Mouse (Mus musculus): ENCODE results near the gene Pde10a.

Pde10a gene

DNA sequence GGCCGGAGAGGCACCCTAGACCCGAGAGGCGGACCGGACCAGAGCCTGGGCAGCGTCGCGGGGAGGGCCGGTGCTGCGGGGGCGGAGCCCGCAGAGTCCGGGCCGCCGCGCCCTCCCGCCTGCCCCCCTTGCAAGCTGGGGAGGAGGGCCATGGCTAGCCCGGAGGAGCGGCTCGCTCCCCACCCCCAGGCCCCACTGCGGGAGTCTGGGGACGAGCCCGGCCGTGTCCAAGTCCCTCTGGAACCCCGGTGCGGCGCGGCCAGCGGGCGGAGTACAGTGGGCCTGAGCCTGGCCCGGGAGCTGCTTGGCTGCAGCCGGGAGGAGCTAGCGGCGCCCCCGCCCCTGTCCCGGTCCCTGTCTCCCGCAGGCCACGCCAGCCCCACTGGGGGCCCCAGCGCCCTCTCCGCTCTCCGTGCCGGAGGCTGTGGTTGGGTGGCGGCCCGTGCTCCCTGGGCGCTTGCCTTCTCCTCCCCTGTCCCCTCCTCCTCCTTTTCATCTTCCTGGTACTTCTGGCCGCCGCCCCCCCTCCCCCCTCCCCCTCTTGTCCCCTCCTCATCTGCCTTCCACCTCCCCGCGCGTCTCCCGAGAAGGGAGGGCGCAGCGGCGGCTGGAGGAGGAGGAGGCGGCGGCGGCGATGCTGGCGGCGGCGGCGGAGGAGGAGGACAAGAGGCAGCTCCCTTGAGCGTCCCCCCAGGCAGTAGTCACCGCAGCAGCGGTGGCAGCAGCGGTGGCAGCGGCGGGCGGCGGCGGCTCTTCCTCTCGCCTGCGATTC, 276.1 kb downstream of the Pde10a start:
- peak; percentile 47 for DNase-seq (ENCODE audit: low spot score)

GRCm38 (mm10) chr17:8801855-8802104, 276.6 kb downstream of the Pde10a start:
- DNase-seq (ENCODE audit: low spot score) = no peak

DNA sequence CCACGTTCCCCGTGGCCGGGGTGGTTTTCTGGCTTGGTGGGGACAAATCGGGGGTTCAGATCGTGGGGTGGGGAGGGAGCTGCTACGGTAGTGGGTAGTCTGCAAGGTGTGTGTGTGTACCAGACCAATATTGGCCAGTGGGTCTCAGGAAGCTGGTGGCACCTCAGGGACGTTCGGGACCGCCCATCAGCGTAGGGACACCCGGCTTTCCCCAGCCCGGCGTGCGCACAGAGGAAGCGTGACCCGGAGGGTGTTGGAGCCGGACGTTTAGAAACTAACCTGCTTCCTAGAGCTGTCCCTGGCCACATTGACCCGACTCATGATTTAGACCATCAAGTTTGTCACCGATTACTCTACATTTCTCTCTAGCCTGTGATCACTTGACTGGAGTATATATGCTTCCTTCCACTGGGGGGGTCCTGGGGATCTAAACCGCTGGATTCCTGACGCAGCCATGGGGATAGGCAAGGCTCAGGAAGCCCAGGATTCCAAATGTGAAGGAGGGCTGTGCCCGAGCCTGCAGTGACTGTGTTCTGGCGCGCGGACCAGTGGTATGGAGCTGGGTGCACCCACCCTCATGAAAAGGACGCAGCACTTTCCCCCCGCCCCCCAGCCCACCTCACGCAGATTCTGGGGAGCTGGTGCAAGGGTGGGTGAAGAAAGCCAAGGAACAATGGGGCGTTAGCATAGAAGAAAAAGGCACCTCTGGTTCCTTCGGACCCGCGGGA, 277.2 kb downstream of the Pde10a start:
- DNase-seq (ENCODE audit: low spot score) = no peak

- no peak for DNase-seq (ENCODE audit: low spot score)
Measured at GRCm38 (mm10) chr17:8802889-8803799, 278.0 kb downstream of the Pde10a start.

DNA sequence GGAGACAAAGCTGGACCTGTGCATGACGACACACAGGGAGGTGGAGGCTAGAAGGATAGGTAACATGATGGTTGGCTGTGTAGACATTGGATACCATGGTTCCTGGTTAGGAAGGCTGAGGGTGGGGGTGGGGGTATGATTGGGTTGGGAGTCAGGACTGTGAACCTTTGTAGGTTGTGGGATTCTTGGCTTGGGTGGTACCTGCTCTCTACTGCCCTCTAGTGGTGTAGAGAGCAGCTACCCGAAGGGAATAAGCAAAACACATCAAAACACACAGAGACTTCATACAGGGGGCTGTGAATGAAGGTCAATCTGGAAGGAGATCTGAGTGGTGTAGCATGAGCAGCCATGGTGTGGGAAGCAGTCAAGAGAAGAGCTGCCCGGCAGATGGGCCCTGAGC, 282.2 kb downstream of the Pde10a start:
- DNase-seq (ENCODE audit: low spot score) = no peak

DNA sequence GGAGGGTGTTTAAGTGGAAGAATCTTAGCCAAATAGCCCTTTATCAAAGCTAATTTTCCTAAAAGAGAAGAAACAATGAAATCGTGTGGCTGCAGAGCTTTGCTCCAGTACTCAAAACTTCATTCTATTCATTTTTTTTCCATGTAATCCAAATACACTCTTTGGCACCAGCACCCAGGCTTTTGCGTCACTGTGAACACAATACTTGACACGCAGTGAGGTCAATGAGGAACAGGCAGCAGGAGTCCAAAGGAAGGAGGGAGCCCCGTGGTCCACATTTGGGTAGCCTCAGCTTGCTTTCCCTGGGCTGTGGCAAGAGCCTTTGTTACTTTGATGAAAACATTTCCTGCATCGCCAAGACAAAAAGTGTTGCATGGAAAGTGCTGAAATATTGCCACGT, 284.6 kb downstream of the Pde10a start:
- no peak for DNase-seq (ENCODE audit: low spot score)

DNA sequence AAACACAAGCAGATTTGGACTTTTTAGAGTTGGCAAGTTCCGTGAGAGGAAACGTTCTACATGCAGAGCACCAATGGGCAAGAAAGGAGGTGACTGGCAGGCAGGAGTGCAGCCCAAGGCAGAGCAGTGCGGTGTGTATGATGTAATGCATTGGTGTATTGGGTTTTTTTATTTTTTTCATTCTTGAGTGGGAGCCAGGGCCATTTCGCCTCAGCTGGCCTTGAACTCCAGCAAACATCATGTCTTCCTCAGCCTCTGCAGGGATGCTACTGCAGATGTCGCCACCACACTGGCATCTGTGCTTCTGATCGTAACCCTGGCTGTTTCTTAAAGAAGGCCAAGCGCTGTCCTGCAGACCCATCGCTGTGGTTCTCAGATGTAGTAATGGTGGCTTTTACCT, 285.0 kb downstream of the Pde10a start:
- no peak for DNase-seq (ENCODE audit: low spot score)

DNA sequence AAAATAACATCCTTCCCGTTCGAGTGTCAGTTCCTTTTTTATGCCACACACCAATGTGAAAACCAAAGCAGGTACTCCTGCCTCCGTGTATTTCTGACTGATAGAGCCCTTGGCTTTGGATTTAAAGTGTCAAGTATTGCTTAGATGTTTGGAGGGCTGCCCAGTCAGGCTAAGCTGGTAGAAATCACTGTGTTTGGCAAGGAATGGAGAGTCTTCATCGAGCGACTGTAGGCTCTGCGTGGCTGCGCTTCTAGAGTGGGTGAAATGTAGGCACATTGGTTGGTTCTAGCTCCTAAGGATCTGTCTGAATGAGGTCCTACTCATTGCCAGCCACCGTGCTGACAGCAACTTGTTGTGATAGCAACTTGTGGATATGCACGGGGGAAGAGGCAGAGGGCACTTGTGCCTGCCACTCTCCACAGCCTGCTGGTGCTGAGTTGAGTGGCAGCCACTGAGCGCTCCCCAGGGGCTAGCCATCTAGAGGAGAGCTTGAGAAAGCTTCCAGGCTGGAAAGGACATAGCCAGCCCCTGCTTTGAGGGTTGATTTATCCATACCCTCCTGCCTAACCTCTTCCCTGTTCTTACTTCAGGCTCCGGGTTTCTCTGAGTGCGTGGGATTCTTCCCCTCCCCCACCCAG, 287.2 kb downstream of the Pde10a start:
- no peak for DNase-seq (ENCODE audit: low spot score)

DNA sequence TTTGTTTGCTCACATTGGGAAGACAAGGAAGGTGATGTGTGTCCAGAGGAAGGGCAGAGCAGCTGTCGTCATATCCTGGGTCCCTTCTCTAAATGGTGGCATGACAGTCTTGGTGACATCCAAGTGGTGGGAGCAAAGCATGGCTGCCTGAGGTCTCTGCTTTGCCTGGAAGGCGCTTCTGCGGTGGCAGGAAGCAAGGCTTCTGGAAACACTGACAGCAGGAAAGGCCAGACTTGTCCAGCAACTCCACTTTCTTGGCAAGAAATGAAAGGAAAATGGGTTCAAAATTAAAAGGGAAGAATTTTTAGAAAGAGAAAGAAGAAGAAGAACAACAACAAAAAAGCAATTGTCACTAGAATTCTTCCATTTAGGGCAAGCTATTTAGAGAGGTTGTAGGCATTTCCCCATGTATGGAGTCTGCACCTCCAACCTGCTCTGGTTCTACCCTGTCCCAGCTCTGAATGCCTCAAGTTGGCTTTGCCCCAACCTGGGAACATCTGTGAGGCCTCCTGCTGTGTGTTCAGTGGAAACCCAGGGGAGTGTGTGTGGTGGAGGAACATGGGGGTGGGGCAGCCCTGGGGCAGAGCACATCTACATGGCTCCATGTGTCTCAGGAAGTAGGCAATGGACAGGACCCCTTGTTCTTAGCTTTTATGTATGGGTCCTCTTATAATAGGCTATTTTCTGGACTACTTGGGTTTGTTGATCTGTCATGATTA, 288.8 kb downstream of the Pde10a start:
- no peak for DNase-seq (ENCODE audit: low spot score)

- no peak for DNase-seq (ENCODE audit: low spot score)
Measured at GRCm38 (mm10) chr17:8815376-8815775, 290.2 kb downstream of the Pde10a start.

DNA sequence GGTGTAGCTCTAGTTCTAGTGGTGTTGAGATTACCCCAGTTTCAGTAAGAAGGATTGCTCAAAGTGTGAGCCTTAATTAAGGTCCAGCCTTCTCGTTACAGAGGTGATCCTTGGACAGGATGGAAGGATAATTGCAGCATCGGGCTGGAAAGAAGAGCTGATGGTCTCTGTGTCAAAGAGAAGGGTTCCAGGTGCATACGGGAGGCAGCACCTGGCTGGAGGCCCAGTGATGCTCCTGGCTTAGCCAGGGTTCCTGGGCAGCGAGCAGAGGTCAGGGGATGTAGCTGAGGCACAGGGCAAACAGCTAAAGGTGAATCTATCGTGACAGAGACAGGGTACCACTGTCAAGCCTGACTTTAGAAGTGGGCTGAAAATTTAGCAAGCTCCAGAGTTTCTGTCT, 290.7 kb downstream of the Pde10a start:
- DNase-seq (ENCODE audit: low spot score) = no peak

DNA sequence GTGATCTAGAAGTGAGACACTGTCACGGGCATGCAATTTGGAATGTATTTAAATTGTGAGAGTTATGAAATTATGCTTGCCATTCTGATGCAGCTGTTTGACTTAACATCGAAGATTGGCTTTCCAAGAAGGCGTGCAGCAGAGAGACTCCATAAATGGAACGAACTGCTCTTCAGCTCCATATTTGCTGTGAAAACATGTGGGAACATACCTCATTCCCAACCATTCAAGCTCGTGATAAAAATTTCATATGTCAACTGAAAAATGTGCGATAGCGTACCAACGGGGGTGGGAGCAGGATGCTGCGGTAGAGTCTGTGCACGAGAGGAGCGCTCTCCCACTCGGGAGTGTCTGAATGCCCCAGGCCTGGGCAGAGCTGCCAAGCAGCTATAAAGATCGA, 293.5 kb downstream of the Pde10a start:
- DNase-seq (ENCODE audit: low spot score) = no peak

GRCm38 (mm10) chr17:8823548-8823947, 298.4 kb downstream of the Pde10a start:
- DNase-seq (ENCODE audit: low spot score) = no peak

GRCm38 (mm10) chr17:8827204-8827603, 302.0 kb downstream of the Pde10a start:
- no peak for DNase-seq (ENCODE audit: low spot score)

- no peak for DNase-seq (ENCODE audit: low spot score)
Measured at GRCm38 (mm10) chr17:8831001-8831400, 305.8 kb downstream of the Pde10a start.

DNA sequence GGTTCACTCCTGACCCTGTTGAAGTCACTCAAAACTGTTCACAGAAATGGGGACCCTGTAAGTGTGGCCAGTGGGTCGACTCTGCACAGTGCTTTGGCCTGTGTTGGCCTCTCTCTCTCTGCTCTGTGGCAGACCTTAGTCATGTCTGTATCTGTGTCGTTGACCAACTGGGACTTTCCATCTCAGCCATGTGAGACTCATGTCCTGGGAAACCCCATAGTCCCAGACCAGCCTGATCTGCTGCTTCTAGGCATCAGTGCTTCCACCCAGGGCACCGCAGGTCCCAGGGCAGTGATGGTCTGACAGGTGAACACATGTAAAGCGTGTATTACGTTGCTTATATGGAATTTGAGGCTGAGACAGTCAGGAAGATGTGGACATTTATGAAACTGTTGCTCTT, 311.1 kb downstream of the Pde10a start:
- no peak for DNase-seq (ENCODE audit: low spot score)

DNA sequence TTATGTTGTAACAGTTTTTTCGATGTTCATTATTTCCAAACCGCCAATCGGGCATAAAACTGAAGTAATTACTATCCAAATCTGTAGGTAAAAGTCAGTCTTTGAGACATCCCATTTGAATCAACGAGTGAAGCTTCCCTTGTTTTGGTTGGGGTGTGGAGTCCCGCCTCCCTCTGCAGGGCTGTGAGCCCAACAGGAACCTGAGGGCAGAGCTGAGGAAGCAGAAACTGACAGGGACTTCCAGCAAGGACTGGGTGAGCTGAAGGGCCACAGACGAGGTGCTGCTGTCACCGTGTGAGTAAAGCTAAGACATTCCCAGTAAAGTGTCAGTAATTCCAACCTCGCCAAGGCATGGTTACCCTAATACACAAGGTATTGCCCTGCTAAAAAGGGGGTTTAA, 313.1 kb downstream of the Pde10a start:
- DNase-seq (ENCODE audit: low spot score) = no peak

GRCm38 (mm10) chr17:8839237-8840011, 314.3 kb downstream of the Pde10a start:
- DNase-seq (ENCODE audit: low spot score) = no peak

GRCm38 (mm10) chr17:8841094-8841493, 315.9 kb downstream of the Pde10a start:
- no peak for DNase-seq (ENCODE audit: low spot score)

DNA sequence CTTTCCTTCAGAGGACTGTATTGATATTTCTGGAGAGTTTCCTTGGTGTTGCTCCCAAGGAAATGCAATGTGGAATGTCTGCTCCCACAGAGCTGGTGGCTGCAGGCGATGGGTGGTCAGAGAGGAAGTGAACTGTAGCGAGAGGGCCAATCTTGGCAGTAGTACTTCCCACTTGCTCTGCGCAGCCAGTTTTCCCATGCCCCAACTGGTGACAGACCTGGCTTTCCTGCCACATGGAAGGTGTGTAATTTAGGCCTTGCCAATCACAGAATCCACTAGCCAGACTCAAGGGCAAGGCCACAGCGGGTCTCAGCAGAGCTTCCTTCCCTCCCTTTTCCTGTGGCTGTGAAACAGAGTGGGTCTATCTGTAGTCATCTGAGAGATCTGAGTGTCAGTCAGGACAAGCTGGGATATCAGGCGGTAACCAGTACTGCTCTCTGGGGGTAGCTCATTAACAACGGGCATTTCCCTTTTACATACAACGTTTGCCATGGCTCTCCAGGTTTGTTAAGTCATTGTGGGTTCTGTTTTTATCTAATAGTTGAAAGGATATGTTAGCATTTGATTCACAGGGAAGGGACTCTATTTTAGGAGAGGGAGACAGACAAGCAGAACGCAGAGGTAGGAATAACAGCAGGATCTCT, 316.8 kb downstream of the Pde10a start:
- DNase-seq (ENCODE audit: low spot score) = no peak

Measured in urinary bladder, postnatal 14 days (tissue).